Mouse (Mus musculus) cerebellum, postnatal 4 days (tissue): ENCODE data around the gene Actl10.
A peak's percentile ranks its signal among the peaks of the same experiment; 100 is the strongest.

Experiments
- DNase-seq, 2 experiments: peaks; one replicate each; pipeline ENCODE4 v3.0.0; 2022; ENCODE audit warnings: low spot score in 2 of 2, mixed read lengths in 1 of 2

Actl10 gene

DNA sequence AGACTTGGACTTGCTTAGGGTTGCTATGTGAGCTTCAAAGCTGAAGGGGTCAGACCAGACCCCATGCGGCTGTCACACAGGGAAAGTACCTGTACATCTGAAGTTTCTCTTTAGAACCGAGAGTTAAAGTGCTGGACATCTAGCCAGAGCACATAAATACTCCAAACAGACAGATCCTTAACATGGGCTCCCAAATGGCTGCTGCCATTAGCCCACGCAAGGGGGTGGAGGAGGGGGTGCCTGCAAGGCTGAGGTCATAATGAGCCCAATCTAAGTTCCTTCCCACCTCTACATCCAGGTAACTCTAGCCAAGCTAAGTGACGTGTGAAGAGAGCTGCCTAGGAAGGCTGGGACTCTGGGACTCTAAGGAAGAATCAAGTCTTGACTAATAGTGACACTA, at the start of gene Actl10:
Gene Actl10, plus strand, starts transcription at position 301 of the 400 bp plus-strand sequence.
- no peak for DNase-seq

DNA sequence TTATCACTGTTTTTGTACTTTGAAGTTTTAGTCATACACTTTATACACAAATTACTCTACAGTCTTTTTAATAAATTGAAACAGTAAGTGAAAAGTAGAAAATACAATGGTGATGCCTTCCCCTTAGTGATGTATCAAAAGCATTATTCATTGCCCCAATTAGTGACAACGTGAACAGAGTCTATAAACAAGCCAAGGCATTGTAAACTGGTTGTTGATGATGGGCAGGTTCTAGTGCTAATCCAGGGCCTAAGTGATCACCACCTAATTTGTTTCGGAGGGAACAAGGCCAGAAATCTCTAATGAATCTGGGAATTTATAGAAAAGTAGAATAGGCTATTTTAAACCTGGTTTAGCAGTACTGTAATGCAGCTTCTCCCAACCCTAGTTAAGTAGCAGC, 44.5 kb upstream of the Actl10 start:
- DNase-seq, result no peak

DNA sequence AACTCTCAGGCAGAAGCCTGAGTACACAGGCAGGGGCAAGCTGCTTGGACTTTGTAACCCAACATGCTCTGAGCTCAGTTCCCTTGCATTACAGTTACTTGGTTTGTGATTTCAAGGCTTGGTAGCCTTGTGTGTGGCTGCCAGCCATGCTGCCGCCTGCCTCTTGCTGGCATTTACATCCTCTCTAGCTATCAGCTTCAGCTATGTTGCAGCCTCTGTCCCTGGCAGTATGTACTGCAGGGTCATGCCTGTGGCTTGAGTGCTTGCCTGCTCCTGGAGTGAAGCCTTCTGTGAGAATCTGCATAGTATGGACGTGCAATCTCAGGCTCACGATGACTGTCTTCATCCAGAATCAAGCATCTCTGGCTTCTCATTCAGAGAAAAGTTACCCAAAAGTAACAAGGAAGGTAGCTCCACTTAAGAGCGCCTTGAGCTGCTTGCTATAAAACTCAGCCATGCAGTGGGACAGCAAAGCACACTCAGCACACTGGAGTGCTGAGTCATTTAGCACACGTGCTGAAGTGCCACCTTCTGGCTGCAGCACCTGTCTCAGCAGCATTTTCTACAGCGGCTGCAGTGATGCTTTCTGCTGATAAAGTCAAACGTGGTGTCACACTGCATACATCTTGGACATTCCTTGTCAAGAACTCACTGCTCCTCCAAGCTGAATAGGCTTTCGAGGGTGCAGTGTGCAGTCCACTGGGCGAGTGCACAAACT, 43.9 kb upstream of the Actl10 start:
- no peak for DNase-seq

DNA sequence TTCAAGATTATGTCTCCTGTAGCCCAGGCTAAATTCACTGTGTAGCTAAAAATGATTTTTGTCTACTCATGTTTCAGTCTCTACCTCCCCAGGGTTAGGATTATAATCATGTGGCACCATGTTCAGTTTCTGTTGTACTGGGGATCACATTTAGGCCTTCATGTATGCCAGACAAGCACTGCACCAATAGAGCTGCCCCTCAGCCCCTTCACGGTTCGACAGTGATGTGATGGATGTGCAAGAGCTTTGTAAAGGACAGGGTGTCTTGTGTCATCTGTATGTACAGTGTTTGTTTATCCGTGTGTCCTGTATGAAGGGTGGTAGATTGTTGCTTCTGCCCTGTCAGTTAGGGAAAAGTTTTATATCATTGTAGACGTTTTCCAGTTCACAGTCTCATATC, 43.1 kb upstream of the Actl10 start:
- DNase-seq, result no peak

DNA sequence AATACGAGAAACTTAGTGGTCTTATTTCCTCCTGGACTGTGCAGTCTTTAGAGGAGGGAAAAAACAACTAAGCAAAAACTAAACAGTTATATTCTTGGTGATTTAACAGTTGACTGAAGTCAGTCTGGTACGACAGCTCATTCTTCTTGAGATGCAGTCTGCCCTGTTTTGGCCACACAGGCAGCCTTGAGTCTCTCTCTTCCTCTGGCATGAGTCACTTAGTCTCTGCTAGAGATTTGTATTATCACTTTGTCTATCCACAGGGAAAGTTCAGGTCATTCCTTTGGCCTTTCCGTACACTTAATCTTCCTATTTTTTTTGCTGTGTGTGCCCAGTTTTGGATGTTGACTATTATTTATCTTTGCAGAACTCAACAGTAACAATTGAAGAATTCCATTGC, 41.4 kb upstream of the Actl10 start:
- DNase-seq, result no peak

DNA sequence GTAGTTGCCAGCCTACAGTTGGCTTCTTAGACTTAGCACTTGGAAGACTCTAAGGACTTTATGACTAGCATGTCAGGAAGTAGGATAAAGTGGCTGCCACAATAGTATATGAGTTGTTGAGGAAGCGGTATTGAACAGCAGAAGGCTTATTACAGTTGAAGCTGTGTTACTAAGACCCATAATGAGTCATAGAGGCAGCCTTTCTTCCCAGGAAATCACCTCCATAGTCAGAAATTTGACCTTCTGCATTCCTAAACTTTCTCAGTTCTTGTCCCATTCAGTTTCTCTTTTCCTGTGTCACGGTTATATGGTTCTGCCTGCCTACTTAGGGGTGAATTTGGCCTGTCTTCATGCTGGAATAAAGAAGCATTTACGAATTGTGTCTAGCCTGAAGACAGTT, 34.6 kb upstream of the Actl10 start:
- DNase-seq, result no peak

DNA sequence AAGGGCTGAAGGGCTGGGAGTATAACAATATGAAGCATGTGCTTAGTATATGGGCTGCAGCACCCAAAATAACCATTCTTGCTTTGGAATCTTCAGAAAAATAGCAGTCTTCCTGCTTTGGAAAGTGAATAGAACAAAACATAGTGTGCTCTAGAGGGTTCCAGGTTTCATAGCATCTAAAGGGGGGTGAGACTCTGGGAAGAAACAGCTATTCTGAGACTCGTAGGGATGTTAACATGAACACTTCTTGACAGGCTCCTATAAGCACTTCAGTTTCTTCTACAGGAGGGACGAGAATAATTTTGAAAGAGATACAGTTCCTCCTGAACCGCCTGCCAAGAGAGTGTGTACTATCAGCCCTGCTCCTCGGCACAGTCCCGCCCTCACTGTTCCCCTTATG, 34.2 kb upstream of the Actl10 start:
- no peak for DNase-seq

DNA sequence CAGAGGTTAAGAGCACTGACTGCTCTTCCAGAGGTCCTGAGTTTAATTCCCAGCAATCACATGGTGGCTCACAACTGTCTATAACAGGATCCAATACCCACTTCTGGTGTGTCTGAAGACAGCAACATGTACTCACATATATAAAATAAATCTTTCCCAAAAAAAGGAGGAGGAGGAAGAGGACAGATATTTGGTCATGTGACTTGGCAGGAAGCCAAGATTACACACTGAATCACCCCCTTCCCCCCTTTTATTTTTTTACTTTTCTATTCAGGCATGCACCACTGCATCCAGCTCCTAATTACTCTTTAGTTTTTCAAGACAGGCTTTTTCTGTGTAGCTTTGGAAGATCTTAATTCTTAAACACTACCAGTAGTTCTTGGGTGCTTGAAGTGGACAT, 30.1 kb upstream of the Actl10 start:
- no peak for DNase-seq

DNA sequence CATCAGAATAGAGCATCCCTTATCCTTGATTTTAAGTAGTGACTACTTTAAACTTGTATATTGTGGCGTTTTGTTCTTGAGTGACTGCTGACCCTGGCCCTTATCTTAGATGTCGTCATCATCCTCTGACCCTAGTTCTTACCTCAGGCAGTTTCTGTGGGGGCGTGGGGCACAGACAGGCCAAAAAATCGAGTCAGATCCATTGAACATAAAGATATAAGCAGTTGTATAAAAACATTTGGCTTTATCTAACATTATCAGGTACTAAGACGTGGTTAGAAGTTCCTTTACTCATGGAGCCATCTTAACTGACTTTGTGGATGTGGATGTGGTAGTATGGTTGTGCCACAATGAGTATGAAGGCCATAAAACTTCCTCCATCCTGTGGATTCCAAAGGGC, 29.2 kb upstream of the Actl10 start:
- DNase-seq, result no peak

DNA sequence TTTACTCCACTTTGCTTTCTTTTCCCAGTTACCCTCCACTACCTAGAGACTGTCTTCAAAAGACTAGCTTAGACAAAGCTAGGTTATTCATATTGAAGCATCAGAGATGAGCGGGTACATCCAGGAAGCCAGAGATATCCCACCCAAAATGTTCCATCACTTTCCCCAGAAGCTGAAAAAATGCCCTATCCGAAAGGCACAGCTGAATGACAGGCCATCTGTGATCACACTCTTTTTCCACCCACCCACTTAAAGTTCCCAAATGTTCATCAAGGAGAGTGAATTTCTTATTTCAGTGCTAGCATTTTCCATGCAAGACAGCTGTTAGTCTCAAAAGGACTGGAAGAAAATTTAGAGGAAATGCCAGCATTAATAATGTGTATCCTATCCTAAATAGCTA, 26.3 kb upstream of the Actl10 start:
- no peak for DNase-seq

DNA sequence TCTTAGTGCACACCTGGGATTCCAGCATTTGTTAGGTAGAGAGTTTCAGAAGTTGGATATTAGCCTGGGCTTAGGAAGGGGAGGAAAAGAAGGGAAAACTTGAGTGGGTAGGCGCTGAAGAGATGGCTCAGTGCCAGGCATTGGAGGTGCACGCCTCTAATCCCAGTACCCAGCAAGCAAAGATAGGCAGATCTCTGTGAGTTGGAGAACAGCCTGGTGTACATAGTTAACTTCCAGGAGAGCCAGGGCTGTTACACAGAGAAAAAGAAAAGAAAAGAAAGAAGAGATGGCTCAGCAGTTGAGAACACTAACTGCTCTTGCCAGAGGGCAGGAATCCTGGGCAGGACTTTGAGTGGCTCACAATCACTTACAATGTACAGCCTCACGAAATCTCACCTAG, 25.0 kb upstream of the Actl10 start:
- DNase-seq, result no peak

DNA sequence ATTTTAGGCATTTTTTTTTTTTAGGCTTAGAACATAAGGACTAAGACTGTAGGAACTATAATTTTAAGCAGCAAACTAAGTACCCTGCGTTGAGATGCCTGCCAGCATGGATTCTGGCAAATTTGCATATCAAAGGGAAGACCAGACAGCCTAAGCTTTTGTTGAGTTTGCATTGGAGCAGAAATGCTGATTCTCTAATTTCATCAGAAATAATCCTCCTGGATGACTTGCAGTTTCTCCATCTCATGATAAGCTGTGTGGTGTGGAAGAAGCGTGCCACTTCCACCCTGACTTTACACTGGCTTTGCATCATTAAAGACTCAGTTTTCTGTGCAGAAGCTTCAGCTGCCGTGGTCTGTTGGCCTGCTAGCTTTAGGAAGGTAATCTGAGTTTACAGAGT, 18.7 kb upstream of the Actl10 start:
- no peak for DNase-seq

DNA sequence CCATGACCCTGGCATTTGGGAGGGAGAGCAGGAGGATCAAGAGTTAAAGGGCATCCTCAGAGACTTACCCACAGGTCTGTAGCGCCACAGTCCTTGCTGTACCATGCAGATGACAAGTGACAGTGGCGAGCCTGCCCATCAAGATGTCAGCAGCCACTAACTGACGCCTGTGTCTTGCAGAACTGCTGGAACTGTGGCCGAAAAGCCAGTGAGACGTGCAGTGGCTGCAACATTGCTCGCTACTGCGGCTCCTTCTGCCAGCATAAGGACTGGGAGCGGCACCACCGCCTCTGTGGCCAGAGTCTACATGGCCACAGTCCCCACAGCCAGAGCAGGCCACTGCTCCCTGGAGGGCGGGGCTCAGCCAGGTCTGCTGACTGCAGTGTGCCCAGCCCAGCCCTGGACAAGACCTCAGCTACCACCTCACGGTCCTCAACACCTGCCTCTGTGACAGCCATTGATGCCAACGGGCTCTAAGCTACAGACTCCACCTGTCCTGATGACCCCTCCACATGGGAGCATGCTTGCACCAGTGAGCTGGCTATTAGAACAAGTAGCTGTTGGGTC, 16.8 kb upstream of the Actl10 start:
- no peak for DNase-seq

DNA sequence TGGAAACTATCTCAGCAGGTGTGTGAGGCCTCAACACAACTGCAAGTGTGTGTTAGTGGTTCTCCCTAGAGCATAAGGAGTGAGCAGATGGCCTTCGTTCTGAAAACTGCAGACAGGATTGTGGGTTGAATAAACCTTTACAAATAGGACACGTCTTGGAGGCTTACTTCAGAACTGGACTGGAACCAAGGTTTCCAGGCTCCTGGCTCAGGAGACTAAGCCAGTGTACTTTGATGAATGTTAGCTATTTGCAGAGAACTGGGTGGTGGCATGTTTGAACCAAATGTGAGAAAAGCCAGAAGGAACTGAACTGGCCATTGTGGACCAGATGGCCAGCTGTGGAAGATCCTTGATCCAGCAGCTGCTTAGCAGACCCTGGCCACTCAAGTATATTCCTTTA, 13.3 kb upstream of the Actl10 start:
- DNase-seq, result no peak

DNA sequence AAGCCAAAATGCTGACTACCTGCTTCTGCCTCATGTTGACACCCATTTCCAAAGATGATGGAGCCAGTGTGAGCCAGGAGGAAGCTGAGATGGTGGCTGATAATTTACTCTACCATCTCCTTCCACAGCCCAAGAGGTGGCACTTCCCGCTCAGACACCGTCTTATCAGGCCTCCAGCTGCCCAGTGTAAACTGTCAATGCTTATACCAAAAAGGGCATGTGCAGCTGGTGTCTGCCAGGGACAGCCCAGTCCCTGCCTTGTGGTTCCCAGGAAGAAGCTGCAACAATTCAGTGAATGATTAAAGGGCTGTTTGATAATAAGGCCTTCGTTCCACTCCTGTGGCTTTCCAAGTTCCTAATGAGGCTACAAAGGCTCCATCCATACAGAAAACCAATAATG, 12.9 kb upstream of the Actl10 start:
- no peak for DNase-seq

DNA sequence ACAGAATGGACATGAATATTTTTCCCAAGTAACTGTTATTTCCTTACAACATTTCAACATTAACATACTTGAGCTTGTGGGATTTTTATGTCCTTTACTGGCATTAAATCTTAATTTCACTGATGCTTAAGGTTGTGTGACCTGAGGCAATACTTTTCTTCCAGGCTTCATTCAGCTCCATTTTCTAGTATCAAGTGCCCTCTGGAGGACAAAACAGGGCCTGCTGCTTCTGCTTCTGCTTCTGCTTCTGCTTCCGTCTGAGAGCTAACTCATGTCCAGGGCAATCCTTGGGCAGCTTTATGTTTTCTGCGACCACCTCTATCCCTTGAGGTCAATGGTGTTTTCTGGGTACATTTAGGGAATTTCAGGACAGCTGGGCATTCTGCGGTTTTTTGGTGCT, 11.9 kb upstream of the Actl10 start:
- peak in 1 of 2 experiments; percentile 55 for DNase-seq

DNA sequence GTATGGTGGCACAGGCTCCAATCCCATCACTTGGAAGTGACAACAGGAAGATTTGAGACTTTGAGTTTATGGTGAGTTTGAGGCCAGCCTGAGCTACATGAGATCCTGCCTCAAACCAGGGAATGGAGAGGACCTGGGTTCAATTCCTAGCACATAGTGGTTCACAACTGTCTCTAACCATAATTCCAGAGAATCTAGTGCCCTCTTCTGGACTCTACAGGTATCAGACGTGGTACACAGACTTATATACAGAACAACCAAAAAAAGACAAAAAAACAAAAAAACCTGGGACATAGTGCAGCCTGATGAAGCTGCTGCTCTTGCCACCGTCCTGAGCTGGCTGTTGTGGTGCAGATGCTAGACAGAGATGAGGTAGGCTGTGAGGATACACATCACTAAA, 9.9 kb upstream of the Actl10 start:
- DNase-seq, result no peak

DNA sequence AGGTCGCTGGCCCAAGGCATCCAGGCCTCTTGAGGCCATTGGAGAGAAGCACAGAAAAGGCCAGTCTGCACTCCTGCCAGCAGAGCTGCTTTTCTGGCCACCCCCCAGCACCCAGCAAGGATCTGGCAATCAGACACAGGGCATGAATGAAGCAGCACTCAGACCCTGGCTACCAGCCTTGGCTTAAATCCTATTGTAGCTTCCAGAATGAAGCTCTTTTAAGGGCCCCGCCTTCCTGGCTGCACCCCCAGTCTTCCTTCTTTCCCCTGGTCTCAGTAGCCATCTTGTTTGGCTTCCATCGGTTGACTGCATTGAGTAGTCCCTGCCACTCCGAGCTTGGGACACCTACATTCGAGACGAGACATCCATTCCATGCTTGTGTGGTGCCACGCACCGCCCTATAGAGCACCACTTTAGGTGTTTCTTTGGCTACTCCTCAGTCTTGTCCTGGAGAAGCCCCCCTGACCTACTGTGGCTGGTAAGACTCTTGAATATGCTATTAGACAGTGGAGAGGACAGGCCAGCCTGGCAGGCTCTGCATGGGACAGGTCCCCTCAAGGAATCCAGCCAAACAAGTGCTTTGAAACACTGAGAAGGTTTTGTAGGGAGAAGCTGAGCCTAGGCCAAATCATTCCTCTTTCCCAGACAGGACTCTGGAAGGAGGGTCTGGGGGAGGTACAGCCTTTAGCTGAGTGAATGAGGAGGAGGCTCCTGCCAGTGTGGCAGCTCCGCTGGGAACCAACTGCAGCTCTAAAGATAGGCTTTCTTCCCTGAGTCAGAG, 7.8 kb upstream of the Actl10 start:
- peak; percentile 85 to 93 for DNase-seq

DNA sequence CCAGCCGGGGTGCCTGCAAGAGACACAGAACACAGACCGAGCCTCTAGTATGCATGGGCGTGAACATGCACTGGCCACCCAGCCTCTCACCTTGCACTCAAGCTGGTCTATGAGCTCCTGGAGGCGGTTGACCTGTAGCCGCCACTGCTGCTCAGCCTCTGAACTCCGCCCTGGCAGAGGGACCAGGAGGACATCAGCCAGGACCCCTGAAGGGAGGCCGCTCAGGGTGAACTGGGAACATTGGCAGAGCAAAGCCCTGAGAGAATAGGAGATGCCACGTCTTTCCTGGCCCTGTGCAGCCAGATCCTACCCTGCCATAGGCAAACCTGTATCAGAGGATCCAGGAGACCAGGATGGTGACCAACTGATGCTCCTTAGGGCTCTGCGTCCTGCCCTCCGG, 4.9 kb upstream of the Actl10 start, which contains the start of gene 1700003F12Rik:
Gene 1700003F12Rik, plus strand, starts transcription at position 375 of the 400 bp plus-strand sequence.
- no peak for DNase-seq

DNA sequence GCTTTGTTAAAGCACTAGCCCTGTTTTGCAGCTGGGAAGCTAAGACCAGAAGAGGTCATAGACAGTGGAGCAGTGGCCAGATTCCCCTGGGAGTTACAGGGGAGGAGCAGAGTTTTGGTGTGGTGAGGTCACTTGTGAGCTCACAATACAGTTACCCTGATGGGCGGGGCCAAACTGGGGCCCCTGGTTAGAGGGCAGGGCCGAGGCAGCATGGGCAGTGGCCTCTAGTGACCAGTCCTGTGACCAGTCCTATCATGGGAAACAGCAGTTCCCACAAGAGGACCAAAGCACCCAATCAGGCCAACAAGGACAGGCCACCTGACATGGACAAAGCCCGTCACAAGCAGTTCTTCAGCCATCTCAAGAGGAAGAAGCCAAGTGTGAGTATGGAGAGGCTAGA, 2.9 kb upstream of the Actl10 start:
- no peak for DNase-seq

DNA sequence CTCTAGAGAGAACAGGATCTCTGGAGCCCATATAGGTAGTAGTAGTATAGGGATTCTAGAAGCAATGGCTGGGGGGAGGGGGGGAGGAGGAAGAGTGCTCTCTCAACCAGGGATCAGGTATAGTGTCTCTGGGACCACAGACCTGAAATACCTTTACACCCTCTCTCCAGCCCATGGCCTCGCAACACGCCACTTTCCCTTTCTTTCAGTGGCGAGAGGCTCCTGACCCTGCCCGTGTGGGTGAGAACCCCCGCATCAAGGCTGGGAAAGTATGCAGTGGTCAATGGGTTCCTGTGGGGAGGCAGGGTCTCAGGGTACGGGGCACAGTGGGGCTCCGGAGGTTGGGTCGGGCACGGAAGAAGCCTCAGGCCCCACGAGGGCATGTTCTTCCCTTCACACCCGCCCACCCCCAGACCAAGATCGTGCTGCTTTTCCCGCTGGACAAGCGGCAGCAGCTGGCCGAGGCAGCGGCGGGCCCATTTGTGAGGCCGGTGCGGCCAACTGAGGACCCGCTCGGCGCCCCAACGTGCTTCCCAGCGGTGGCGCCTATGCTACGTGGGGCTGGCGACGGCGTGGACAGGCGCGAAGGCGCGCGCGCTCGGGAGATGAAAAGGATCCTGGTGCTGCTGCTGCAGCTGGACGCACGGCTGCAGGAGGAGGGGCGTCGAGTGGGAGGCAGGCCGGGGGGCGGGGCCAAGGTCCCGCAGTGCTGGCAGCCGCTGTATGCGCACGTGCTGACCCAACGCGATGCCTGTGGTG, 2.3 kb upstream of the Actl10 start:
- DNase-seq, result peak in 1 of 2 experiments; percentile 75

DNA sequence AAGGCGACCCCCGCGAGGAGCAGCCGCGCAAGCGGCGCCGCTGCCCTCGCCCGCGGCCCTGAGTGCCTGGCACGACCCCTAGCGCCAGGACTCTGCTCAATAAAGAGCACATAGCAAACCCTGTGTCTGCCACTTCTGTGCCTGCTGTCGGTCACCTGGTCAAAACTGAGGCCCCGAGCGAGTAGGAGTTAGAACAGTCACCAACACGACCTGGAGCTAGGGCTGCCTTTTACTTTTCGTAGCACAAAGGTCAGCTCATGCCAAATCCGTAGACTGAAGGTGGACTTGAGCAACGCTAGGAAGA, 1.7 kb upstream of the Actl10 start:
- DNase-seq, result no peak

DNA sequence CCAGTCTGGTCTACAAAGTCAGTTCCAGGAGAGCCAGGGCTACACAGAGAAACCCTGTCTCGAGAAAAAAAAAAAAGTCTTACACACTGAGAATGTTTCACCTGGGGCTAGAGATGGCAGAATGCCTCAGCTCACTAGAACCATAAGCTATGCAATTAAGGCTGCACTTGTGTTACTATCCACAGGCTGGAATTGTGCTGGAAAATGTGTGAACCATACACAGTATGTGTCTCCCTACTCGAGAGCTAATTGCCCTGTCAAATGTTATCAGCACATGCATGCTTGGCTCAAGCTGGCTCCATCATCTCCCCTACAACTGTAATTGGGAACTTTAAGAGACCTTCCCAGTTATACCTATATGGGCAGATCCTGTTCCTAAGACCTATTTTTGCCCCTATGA, 639 bp upstream of the Actl10 start:
- no peak for DNase-seq
